In genomic region chr19:18660466-18660865, GRCm38 (mm10) we compare ENCODE assay signal across 14 mouse cellular contexts.
"Had no signal": no experiment of that assay in that cellular context is flagged by ENCODE, and none has a peak within 500 bp of the region (broad histone marks: within the 10 kb centered on the region; RNA-seq: fewer than 3 reads in every experiment).

No protein-coding gene starts in this region.

- ATAC-seq: liver, postnatal 0 days; lung, postnatal 0 days; midbrain, embryonic 13.5 days; midbrain, embryonic 15.5 days had no signal

- DNase-seq: liver, postnatal 0 days; lung, adult 2 months; lung, postnatal 14 days; lung, postnatal 36 days; retina, postnatal 1 day; right cerebral cortex, adult 18-20 months; right cerebral cortex, postnatal 25 days; right cerebral cortex, postnatal 4 days; thymus, adult 2 months; thymus, postnatal 25 days; thymus, postnatal 4 days had no signal
